Mouse (Mus musculus): ENCODE results near the gene Prkd2. TPM values are rescaled to one million over a fixed set of nuclear protein-coding genes. Genes with fewer than 3 reads are reported as not detected.

The Prkd2 gene
- polyA plus RNA-seq, 1 experiment from 2014 or later = 26.1 TPM

- H3K4me2 ChIP-seq (replicated peaks; ENCODE audit: low read depth, low read length) = no peak overlapping the region
- H3K9ac ChIP-seq (replicated peaks; ENCODE audit: low read depth) = no peak overlapping the region
- H3K36me3 ChIP-seq (ENCODE audit: insufficient read depth, low read length) = peaks cover 8% of the 10 kb centered on the region; the same call in 1 of the 2 replicates
- no peak overlapping the region for H3K27ac ChIP-seq (ENCODE audit: low read length)
- TF ChIP-seq EP300 (IDR thresholded peaks at IDR 0.05) = no peak
- TF ChIP-seq CTCF (IDR thresholded peaks at IDR 0.05) = no peak
- H3K9me3 ChIP-seq (ENCODE audit: low read length) = no peaks in the 10 kb centered on the region
- H3K4me1 ChIP-seq (ENCODE audit: insufficient read depth, low read depth, low read length) = peaks cover 20% of the 10 kb centered on the region; the same call in 1 of the 2 replicates
- H3K4me3 ChIP-seq (ENCODE audit: low read depth, low read length) = no peak overlapping the region
- H3K27me3 ChIP-seq (replicated peaks; ENCODE audit: insufficient read depth, low read length) = no peaks in the 10 kb centered on the region
- ATAC-seq (no peak), DNase-seq (ENCODE audit: low spot score) (no peak)
- 45% methylated on average over 4 of the region's 4 CpGs for WGBS
Measured at GRCm38 (mm10) chr7:16821669-16822101, 21.0 kb upstream of the Prkd2 start.

DNA sequence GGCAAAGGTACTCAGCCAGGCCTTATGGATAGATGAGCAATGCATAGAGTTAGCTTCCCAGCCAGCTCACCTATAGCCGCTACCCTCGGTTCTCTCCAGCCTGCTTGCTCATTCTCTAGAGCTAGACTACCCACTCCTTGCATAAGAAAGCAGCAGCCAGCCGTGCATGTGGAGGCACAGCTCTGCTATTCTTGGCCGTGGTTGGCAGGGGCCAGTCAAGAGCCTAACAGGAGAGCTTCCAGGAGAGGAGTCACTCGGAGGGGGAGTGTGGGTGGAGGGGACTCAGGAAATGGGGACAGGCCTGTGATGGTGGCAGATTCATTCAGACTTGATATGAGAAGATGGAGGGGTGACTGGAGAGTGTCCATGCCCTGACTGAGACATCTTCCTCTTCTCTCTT, 19.0 kb upstream of the Prkd2 start:
- H3K9ac ChIP-seq (replicated peaks; ENCODE audit: low read depth) = no peak overlapping the region
- ATAC-seq (no peak), DNase-seq (ENCODE audit: low spot score) (no peak)
- no peak for TF ChIP-seq CTCF (IDR thresholded peaks at IDR 0.05)
- TF ChIP-seq EP300 (IDR thresholded peaks at IDR 0.05) = no peak
- no peak overlapping the region for H3K4me2 ChIP-seq (replicated peaks; ENCODE audit: low read depth, low read length)
- no peak overlapping the region for H3K27ac ChIP-seq (ENCODE audit: low read length)
- 54% methylated on average over 5 of the region's 5 CpGs for WGBS
- H3K27me3 ChIP-seq (replicated peaks; ENCODE audit: insufficient read depth, low read length) = no peaks in the 10 kb centered on the region
- H3K4me1 ChIP-seq (ENCODE audit: insufficient read depth, low read depth, low read length) = peaks cover 7% of the 10 kb centered on the region; the same call in 1 of the 2 replicates
- H3K9me3 ChIP-seq (ENCODE audit: low read length) = no peaks in the 10 kb centered on the region
- H3K36me3 ChIP-seq (ENCODE audit: insufficient read depth, low read length) = peaks cover 14% of the 10 kb centered on the region
- H3K4me3 ChIP-seq (ENCODE audit: low read depth, low read length) = no peak overlapping the region

DNA sequence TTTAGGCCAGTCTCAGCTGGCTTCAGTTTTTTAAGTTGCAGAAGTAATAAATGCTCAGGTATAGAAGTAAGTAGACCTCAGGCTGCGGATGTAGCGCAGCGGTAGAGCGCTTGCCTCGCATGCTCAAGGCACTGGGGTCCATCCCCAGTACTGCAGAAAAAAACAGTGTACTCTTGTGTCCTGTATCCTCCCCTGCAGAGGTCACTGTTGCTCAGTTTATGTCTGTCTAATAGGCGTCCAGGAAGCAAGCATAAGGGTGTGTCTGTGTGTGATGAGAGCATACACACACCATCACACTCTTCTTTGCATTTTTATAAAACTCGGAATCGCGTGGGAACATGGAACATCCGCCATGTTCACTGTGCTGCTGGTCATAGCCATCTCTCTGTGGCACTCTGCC, 16.9 kb upstream of the Prkd2 start:
- TF ChIP-seq EP300 (IDR thresholded peaks at IDR 0.05) (no peak), CTCF (IDR thresholded peaks at IDR 0.05) (peak; percentile 76)
- 74% methylated on average over 10 of the region's 10 CpGs for WGBS
- Histone ChIP-seq H3K27me3 (replicated peaks; ENCODE audit: insufficient read depth, low read length) (no peaks in the 10 kb centered on the region), H3K9me3 (ENCODE audit: low read length) (no peaks in the 10 kb centered on the region), H3K4me1 (ENCODE audit: insufficient read depth, low read depth, low read length) (peaks cover 4% of the 10 kb centered on the region; the same call in 1 of the 2 replicates), H3K9ac (replicated peaks; ENCODE audit: low read depth) (no peak overlapping the region), H3K27ac (ENCODE audit: low read length) (no peak overlapping the region), H3K4me3 (ENCODE audit: low read depth, low read length) (no peak overlapping the region), H3K4me2 (replicated peaks; ENCODE audit: low read depth, low read length) (no peak overlapping the region), H3K36me3 (ENCODE audit: insufficient read depth, low read length) (peaks cover 34% of the 10 kb centered on the region)
- peak; percentile 59 for DNase-seq (ENCODE audit: low spot score)
- ATAC-seq = peak; percentile 65

DNA sequence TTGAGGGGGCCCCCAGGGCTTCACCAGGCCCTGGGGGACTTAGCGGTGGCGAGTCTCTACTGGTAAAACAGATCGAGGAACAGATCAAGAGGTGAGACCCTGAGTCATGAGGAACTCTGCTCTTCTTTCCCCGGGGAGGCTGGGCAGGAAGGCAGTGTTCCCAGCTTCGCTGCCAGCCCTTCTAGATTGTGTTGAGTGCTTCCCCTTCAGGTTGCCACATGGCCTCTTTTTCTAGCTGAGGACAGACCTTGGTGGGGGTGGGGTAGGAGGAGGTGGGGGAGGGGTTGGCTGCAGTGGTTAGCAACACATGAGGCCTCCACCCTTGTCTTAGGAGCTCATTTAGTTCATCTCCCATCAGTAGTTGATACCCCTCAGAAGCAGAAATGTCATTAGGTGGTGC, 16.1 kb upstream of the Prkd2 start:
- Histone ChIP-seq H3K27me3 (replicated peaks; ENCODE audit: insufficient read depth, low read length) (no peaks in the 10 kb centered on the region), H3K4me2 (replicated peaks; ENCODE audit: low read depth, low read length) (no peak overlapping the region), H3K9me3 (ENCODE audit: low read length) (no peaks in the 10 kb centered on the region), H3K27ac (ENCODE audit: low read length) (no peak overlapping the region), H3K4me1 (ENCODE audit: insufficient read depth, low read depth, low read length) (no peaks in the 10 kb centered on the region), H3K36me3 (ENCODE audit: insufficient read depth, low read length) (peaks cover 42% of the 10 kb centered on the region), H3K4me3 (ENCODE audit: low read depth, low read length) (no peak overlapping the region), H3K9ac (replicated peaks; ENCODE audit: low read depth) (no peak overlapping the region)
- no peak for DNase-seq (ENCODE audit: low spot score)
- ATAC-seq = no peak
- TF ChIP-seq EP300 (IDR thresholded peaks at IDR 0.05) (no peak), CTCF (IDR thresholded peaks at IDR 0.05) (no peak)
- 58% methylated on average over 5 of the region's 5 CpGs for WGBS

GRCm38 (mm10) chr7:16827274-16827673, 15.4 kb upstream of the Prkd2 start:
- H3K9ac ChIP-seq (replicated peaks; ENCODE audit: low read depth) = no peak overlapping the region
- H3K4me2 ChIP-seq (replicated peaks; ENCODE audit: low read depth, low read length) = no peak overlapping the region
- H3K4me3 ChIP-seq (ENCODE audit: low read depth, low read length) = no peak overlapping the region
- H3K4me1 ChIP-seq (ENCODE audit: insufficient read depth, low read depth, low read length) = no peaks in the 10 kb centered on the region
- no peak for ATAC-seq
- WGBS = 49% methylated on average over 4 of the region's 4 CpGs
- H3K9me3 ChIP-seq (ENCODE audit: low read length) = no peaks in the 10 kb centered on the region
- peaks cover 49% of the 10 kb centered on the region for H3K36me3 ChIP-seq (ENCODE audit: insufficient read depth, low read length)
- TF ChIP-seq CTCF (IDR thresholded peaks at IDR 0.05) (no peak), EP300 (IDR thresholded peaks at IDR 0.05) (no peak)
- H3K27me3 ChIP-seq (replicated peaks; ENCODE audit: insufficient read depth, low read length) = no peaks in the 10 kb centered on the region
- no peak overlapping the region for H3K27ac ChIP-seq (ENCODE audit: low read length)
- no peak for DNase-seq (ENCODE audit: low spot score)

DNA sequence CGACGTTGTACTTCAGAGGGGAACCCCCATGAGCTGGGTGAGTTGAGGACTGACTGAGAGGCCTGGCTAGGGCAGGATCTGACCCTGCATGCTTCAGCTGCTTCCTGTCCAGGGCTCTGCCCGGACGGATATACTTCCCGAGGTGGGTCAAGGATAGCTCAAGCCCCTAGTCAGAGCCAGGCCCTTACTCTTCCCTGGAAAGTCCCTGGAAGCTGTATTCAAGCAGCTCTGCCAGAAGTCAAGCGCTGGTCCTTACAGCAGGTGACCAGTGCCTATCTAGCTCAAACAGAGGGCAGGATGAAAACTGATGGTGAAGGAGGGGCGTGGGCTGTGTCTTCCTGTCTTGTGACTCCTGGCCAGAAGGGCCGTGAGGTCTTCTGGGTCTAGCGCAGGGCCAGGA, 12.3 kb upstream of the Prkd2 start:
- ATAC-seq (peak; percentile 52), DNase-seq (ENCODE audit: low spot score) (no peak)
- no peak for TF ChIP-seq CTCF (IDR thresholded peaks at IDR 0.05)
- TF ChIP-seq EP300 (IDR thresholded peaks at IDR 0.05) = no peak
- H3K9me3 ChIP-seq (ENCODE audit: low read length) = no peaks in the 10 kb centered on the region
- WGBS = 67% methylated on average over 9 of the region's 9 CpGs
- H3K4me1 ChIP-seq (ENCODE audit: insufficient read depth, low read depth, low read length) = no peaks in the 10 kb centered on the region
- peaks cover 59% of the 10 kb centered on the region for H3K36me3 ChIP-seq (ENCODE audit: insufficient read depth, low read length)
- no peaks in the 10 kb centered on the region for H3K27me3 ChIP-seq (replicated peaks; ENCODE audit: insufficient read depth, low read length)
- no peak overlapping the region for H3K9ac ChIP-seq (replicated peaks; ENCODE audit: low read depth)
- H3K4me3 ChIP-seq (ENCODE audit: low read depth, low read length) = no peak overlapping the region
- no peak overlapping the region for H3K27ac ChIP-seq (ENCODE audit: low read length)
- H3K4me2 ChIP-seq (replicated peaks; ENCODE audit: low read depth, low read length) = no peak overlapping the region

All from lung, postnatal 0 days (tissue).